Mouse (Mus musculus) left cerebral cortex, adult 9 months (tissue): ENCODE measurements around the gene Ckap4.
"Not testable (repeated sequence)": the region's sequence is repeated elsewhere in the genome, so short reads cannot be mapped to it uniquely, and the experiment has no call there.

Source experiments
- DNase-seq, 2 experiments: peaks; one replicate each; pipeline ENCODE4 v3.0.0; 2022; ENCODE audit warnings: low spot score in 2 of 2

The Ckap4 gene

GRCm38 (mm10) chr10:84549146-84549919 is 15.5 kb upstream of the Ckap4 start:
- no peak for DNase-seq

GRCm38 (mm10) chr10:84544841-84545610 is 11.2 kb upstream of the Ckap4 start:
- no peak for DNase-seq

GRCm38 (mm10) chr10:84542802-84543658 is 9.2 kb upstream of the Ckap4 start:
- DNase-seq: no peak

DNA sequence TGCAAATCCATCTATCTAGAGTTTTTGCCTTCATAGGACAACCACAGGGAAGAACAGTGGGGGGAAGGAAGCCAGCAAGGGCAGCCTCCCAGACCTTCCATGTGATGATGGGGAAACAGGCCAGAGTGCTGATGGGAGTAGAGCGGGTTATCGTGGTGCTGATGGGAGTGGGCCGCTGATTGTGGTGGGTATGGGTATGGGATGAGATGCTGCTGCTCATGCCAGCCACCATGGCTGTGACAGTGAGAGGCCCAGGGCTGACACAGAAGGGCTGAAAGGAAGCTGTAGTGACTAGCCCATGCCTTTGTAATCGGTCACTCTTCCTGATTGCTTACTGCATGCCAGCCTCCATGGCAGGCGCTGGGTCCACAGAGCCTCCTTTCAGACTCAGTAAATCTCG is 5.8 kb upstream of the Ckap4 start:
- DNase-seq: no peak

DNA sequence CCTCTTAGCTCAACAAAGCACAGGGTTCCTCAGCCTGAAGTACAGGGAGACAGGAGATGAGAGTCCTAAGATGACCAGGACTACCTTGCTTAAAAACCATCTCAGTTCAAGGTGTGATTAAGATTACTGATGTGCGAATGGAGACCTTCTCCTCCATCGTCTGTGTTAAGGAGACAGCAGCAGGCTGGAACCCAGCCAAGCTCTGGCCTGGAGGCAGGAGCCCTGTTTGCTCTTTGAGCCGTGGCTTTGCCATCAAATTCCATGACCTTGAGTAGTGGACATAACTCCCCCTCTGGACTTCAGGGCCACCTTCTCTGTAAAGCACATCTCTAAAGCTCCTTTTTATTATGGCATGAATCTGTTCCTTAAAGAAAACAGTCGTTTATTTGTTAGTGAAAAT is 2.0 kb upstream of the Ckap4 start:
- no peak for DNase-seq

GRCm38 (mm10) chr10:84535458-84535857 is 1.6 kb upstream of the Ckap4 start:
- DNase-seq: peak in 1 of 2 experiments; percentile 7

DNA sequence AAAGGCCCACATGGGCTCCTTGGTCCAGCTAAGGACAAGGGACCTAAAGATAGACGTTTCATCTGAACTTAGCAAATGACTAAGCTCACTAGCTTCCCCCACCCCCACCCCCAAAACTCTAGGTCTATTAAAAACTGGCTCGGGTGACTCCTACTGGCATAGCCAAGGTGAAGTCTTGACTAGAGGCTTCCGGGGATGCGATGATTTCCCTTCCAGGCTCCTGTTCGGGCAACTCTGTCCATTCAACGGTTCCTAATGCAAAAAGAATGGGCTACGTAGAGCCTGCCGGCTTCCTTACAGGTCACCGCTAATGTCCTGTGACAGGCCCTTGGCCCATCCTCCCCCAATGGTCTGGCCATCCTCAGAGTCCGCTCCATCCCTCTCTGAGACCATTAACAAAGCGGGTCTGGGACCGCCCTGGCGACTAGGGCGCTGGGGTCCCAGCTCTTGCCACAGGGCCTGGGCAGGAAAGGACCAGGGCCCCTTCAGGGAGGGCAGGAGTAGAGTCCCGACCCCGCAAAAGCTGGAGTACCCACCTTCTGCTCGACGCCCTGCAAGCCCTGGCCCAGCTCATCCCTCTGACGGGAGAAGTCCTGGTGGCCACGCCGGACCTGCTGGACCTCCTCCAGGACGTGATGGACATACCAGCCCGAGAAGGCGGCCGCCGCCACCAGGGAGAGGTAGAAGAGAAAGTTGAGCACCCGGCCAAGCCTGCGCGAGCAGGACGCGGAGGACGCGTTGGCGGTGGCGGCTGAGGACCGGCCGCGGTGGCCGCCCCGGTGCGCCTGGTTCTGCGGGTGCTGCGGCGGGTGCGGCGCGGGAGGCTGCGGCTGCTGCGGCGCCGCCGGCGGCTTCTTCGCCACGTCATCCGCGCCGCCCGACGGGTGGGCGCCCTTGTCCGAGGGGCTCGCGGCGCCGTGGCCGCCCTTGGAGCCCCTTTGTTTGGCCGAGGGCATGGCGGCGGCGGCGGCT is 665 bp downstream of the Ckap4 start:
- DNase-seq: peak in 1 of 2 experiments; percentile 17

GRCm38 (mm10) chr10:84532191-84532889 is 1.5 kb downstream of the Ckap4 start:
- DNase-seq: peak; percentile 23 to 38

DNA sequence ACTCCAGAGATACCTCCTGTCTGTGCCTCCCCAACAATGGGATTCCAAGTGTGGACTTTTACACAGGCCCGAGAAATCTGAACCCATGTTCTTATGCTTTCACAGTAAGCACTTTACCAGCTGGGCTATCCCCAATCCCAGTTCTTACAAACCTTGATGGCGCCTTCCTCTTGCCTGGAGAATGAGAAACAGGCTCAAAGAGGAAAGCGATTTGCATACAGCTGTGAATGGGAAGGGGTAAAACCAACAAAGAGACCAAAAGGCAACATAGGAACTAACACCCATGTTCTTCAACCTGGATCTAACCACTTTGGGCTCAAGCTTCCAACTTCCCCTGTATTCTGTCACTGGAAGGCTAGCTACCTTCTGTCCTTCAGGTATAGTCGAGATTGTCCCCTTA is 2.3 kb downstream of the Ckap4 start:
- no peak for DNase-seq

GRCm38 (mm10) chr10:84530388-84530787 is 3.5 kb downstream of the Ckap4 start:
- no peak for DNase-seq

DNA sequence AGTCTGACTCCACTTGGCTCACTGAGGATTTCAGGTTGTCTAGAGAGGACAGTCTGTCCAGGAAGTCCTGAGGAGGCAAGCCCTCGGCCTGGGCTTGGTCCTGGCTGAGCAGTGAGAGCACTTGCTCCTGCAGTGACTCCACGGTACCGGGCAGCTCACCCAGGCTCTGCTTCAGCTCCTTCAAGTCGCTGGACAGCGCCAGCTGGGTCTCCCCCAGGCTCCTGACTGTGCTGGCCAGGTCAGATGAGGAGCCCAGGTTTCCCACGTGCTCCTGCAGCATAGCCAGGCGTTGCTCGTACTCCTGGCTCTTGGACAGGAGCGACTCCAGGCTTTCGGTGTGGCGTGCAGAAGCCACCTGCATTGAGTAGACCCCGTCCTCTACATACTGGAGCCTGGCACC is 6.2 kb downstream of the Ckap4 start:
- DNase-seq: no peak

DNA sequence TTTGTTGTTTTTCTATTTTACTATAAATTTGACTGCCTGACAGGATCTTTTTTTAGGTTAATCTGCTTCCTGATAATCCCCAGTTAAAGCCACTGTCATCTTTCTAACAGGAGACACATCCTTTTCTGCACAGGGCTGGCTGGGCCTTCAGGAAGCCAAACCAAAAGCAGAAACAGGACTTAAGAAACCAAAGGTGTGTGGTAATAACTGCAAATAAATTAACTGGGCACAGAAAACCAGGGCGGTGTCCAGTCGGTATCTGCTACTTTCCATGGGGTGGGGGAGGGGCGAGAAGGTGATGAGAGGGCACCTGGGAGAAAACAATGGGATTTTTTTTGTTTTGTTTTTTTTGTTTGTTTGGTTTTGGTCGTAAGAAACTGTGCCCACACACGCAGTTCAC is 6.8 kb downstream of the Ckap4 start:
- DNase-seq: no peak

DNA sequence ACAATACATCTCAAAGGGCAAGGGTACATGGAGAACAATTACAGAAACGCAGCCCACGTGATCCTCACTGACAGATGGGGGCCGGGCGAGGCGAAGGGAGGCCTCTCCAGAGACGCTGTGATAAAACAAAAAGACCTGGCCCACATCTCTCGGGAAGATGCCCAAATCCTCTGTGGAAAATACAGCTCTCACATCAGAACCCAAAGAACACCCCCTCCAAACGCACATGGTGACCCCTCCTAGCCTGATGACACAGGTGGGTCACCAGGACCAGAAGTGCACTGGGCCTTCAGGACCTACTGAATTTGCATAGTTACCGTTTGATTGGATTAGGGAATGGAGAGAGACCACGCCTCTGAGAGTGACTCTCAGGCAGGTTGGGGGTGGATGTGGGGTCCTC is 7.4 kb downstream of the Ckap4 start:
- DNase-seq: no peak

DNA sequence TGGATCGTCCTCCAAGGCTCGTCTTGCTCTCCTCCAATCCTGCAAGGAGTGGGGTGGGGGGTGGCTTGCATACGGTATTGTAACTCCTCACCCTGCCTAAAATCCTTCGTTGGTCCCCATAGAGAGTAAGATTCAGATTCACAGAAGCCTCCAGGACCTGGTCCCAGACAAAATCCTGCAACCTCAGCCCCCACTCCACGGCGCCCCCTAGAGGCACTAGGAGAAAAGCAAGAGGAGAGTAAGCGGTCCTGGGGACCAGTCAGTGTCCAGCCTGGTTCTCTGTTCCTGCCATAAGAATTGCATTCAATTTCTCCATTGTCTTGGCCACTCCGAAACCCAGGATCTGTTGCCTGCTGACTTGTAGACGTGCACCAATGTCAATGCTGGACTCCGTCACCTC is 10.2 kb downstream of the Ckap4 start:
- no peak for DNase-seq

GRCm38 (mm10) chr10:84516414-84516927 is 17.4 kb downstream of the Ckap4 start:
- DNase-seq: peak in 1 of 2 experiments; percentile 4

- DNase-seq: not testable (repeated sequence)
Measured at GRCm38 (mm10) chr10:84515980-84516379, 17.9 kb downstream of the Ckap4 start.

GRCm38 (mm10) chr10:84515512-84515950 is 18.3 kb downstream of the Ckap4 start:
- DNase-seq: peak in 1 of 2 experiments; percentile 89

GRCm38 (mm10) chr10:84514038-84514578 is 19.8 kb downstream of the Ckap4 start:
- peak in 1 of 2 experiments; percentile 59 for DNase-seq

DNA sequence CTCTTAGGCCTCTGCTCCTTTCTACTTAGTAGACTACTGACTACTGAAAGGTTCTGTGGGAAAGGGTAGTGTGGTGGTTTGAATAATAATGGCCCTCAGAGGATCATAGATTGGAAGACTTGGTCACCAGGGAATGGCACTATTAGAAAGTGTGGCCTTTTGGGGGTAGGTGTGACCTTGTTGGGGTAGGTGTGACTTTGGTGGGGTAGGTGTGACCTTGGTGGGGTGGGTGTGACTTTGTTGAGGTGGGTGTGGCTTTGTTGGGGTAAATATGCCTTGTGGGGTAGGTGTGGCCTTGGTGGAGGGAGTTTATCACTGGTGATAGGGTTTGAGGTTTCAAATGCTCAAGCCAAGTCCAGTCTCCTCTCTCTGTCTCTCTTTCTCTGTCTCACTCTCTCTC is 21.1 kb downstream of the Ckap4 start:
- no peak for DNase-seq

DNA sequence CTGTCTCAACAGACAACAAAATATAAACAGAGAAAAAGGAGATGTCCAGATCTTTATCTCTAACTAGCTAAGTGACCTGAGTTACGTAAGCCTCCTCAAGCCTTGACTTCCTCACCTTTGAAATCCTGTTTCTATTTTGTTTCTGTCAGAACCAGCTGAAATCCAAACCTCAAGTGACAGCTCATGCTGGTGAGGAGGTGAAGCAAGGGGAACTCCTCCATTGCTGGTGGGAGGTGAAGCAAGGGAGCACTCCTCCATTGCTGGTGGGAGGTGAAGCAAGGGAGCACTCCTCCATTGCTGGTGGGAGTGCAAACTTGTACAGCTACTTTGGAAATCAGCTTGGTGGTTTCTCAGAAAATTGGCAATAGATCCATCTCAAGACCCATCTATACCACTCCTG is 25.3 kb downstream of the Ckap4 start:
- DNase-seq: no peak
